Mouse (Mus musculus): ENCODE data around the gene Cacnb4.

- TF ChIP-seq POLR2A (IDR thresholded peaks at IDR 0.05; ENCODE audit: low read depth, low read length) (no peak), CTCF (IDR thresholded peaks at IDR 0.05; ENCODE audit: extremely low read depth, insufficient read depth, insufficient read length, insufficient replicate concordance) (no peak)
Observed at GRCm38 (mm10) chr2:52438013-52438412, 238.6 kb downstream of the Cacnb4 start.
